Mouse (Mus musculus): Measurements from ENCODE around the gene Ak8.

GRCm38 (mm10) chr2:28776728-28777127 is 76.8 kb downstream of the Ak8 start:
- TF ChIP-seq POLR2AphosphoS5 (IDR thresholded peaks at IDR 0.05; ENCODE audit: insufficient replicate concordance, low read depth, low read length), result no peak
- TF ChIP-seq CTCF (IDR thresholded peaks at IDR 0.05; ENCODE audit: low read depth, low read length), result no peak
- no peak for TF ChIP-seq GATA1 (IDR thresholded peaks at IDR 0.05; ENCODE audit: borderline replicate concordance, low read length)
- TF ChIP-seq TAL1 (conservative IDR thresholded peaks at IDR 0.05; ENCODE audit: low read depth, low read length), result no peak
